Mouse (Mus musculus): ENCODE measurements around the gene Tdrd1.

- TF ChIP-seq POLR2A (IDR thresholded peaks at IDR 0.05; ENCODE audit: extremely low read depth, insufficient read depth, low read length) (no peak), CTCF (IDR thresholded peaks at IDR 0.05; ENCODE audit: low read depth, low read length) (no peak)
These were observed 38.1 kb upstream of the Tdrd1 start for GRCm38 (mm10) chr19:56787911-56788310.

Measured in liver, adult 2 months (tissue).